Mouse (Mus musculus) MEL (cell line): ENCODE results near the gene Pip5k1a. TPM values are rescaled to one million over a fixed set of nuclear protein-coding genes. Genes with fewer than 3 reads are reported as not detected.
A peak's percentile ranks its signal among the peaks of the same experiment; 100 is the strongest.

ENCODE experiments used
- DNase-seq: peaks from one replicate; pipeline ENCODE4 v3.0.0; 2011; ENCODE audit warnings: low read depth, low spot score
- H3K27ac ChIP-seq: 2 replicates; pipeline ENCODE4 v1.5.1; 2012; ENCODE audit warnings: low read depth, mild to moderate bottlenecking, control low read depth, low read length, moderate library complexity; ENCODE audit not compliant: control insufficient read depth
- H3K27me3 ChIP-seq, 2 experiments: fragments of 150-350 bp in 1 of 2; sonication (generic) in 1 of 2; 2 replicates each; pipeline ENCODE4 v1.6.1; 2012; ENCODE audit warnings: low read length in 2 of 2, mild to moderate bottlenecking in 2 of 2, improper control_type of control experiment in 1 of 2, moderate library complexity in 1 of 2; ENCODE audit not compliant: insufficient read depth in 2 of 2, control insufficient read depth in 1 of 2
- H3K36me3 ChIP-seq, 2 experiments: 2 replicates each; pipeline ENCODE4 v1.6.1; 2012 to 2014; ENCODE audit warnings: low read length in 2 of 2, improper control_type of control experiment in 1 of 2, inconsistent platforms in 1 of 2, mild to moderate bottlenecking in 1 of 2; ENCODE audit not compliant: insufficient read depth in 2 of 2, control insufficient read depth in 1 of 2
- H3K4me1 ChIP-seq, 2 experiments: fragments of 150-350 bp in 1 of 2; sonication (generic) in 1 of 2; 2 replicates each; pipeline ENCODE4 v1.6.1; 2012; ENCODE audit warnings: low read length in 2 of 2, improper control_type of control experiment in 1 of 2, mild to moderate bottlenecking in 1 of 2; ENCODE audit not compliant: insufficient read depth in 2 of 2, control insufficient read depth in 1 of 2
- H3K4me3 ChIP-seq, 2 experiments: fragments of 150-350 bp in 1 of 2; sonication (generic) in 1 of 2; 2 replicates each; pipeline ENCODE4 v1.5.1; 2012; ENCODE audit warnings: low read depth in 2 of 2, low read length in 2 of 2, mild to moderate bottlenecking in 2 of 2, moderate library complexity in 2 of 2, control low read depth in 1 of 2, improper control_type of control experiment in 1 of 2; ENCODE audit not compliant: control insufficient read depth in 1 of 2, insufficient read depth in 1 of 2
- H3K79me2 ChIP-seq: 2 replicates; pipeline ENCODE4 v1.6.1; 2012; ENCODE audit warnings: mild to moderate bottlenecking, low read length, moderate library complexity; ENCODE audit not compliant: control insufficient read depth, poor library complexity, insufficient read depth
- H3K9ac ChIP-seq: 2 replicates; pipeline ENCODE4 v1.6.1; 2012; ENCODE audit warnings: low read depth, mild to moderate bottlenecking, control low read depth, low read length, moderate library complexity; ENCODE audit not compliant: control insufficient read depth, poor library complexity, severe bottlenecking
- H3K9me3 ChIP-seq: fragments of 150-350 bp; sonication (generic); replicated peaks from 2 replicates; pipeline ENCODE4 v1.6.1; 2012; ENCODE audit warnings: mild to moderate bottlenecking, low read length, improper control_type of control experiment, moderate library complexity; ENCODE audit not compliant: insufficient read depth
- CTCF ChIP-seq, 3 experiments: IDR thresholded peaks in 2 of 3; conservative IDR thresholded peaks in 1 of 3; 2 replicates each; pipeline ENCODE4 v1.5.1; 2011 to 2012; ENCODE audit warnings: low read length in 3 of 3, low read depth in 2 of 3, mild to moderate bottlenecking in 2 of 3, improper control_type of control experiment in 1 of 3, inconsistent platforms in 1 of 3, mixed read lengths in 1 of 3, moderate library complexity in 1 of 3; ENCODE audit not compliant: control insufficient read depth in 1 of 3, insufficient read depth in 1 of 3, poor library complexity in 1 of 3, severe bottlenecking in 1 of 3
- E2F4 ChIP-seq: IDR thresholded peaks from 2 replicates; pipeline ENCODE4 v1.6.1; 2011; ENCODE audit warnings: low read depth, low read length, improper control_type of control experiment, borderline replicate concordance
- EP300 ChIP-seq, 2 experiments: IDR thresholded peaks; 2 replicates each; pipeline ENCODE4 v1.6.1; 2011; ENCODE audit warnings: improper control_type of control experiment in 2 of 2, low read length in 2 of 2, low read depth in 1 of 2, mild to moderate bottlenecking in 1 of 2
- GABPA ChIP-seq: IDR thresholded peaks from 2 replicates; pipeline ENCODE4 v1.6.1; 2012; ENCODE audit warnings: low read depth, mild to moderate bottlenecking, inconsistent platforms, low read length, improper control_type of control experiment, moderate library complexity
- JUND ChIP-seq: IDR thresholded peaks from 2 replicates; pipeline ENCODE4 v1.6.1; 2011; ENCODE audit warnings: low read depth, mild to moderate bottlenecking, improper control_type of control experiment, low read length
- MAFK ChIP-seq: IDR thresholded peaks from 2 replicates; pipeline ENCODE4 v1.6.1; 2011; ENCODE audit warnings: low read depth, mild to moderate bottlenecking, low read length, improper control_type of control experiment, borderline replicate concordance
- MAZ ChIP-seq: IDR thresholded peaks from 2 replicates; pipeline ENCODE4 v1.6.1; 2012; ENCODE audit warnings: low read depth, mild to moderate bottlenecking, inconsistent platforms, low read length, improper control_type of control experiment
- MEF2A ChIP-seq: IDR thresholded peaks from 2 replicates; pipeline ENCODE4 v1.6.1; 2014; ENCODE audit warnings: low read depth, mild to moderate bottlenecking, inconsistent platforms, low read length, improper control_type of control experiment; ENCODE audit not compliant: poor library complexity, insufficient replicate concordance, severe bottlenecking; ENCODE audit errors: extremely low read depth
- MXI1 ChIP-seq: IDR thresholded peaks from 2 replicates; pipeline ENCODE4 v1.6.1; 2011; ENCODE audit warnings: mild to moderate bottlenecking, low read depth, low read length, improper control_type of control experiment
- POLR2AphosphoS5 ChIP-seq: IDR thresholded peaks from 2 replicates; pipeline ENCODE4 v1.6.1; 2012; ENCODE audit warnings: low read depth, borderline replicate concordance, mild to moderate bottlenecking, inconsistent platforms, low read length, moderate library complexity, mixed read lengths
- RCOR1 ChIP-seq: IDR thresholded peaks from 2 replicates; pipeline ENCODE4 v1.6.1; 2012; ENCODE audit warnings: low read depth, mild to moderate bottlenecking, inconsistent platforms, low read length, improper control_type of control experiment
- TCF12 ChIP-seq: IDR thresholded peaks from 2 replicates; pipeline ENCODE4 v1.6.1; 2014; ENCODE audit warnings: low read depth, mild to moderate bottlenecking, inconsistent platforms, low read length, improper control_type of control experiment, moderate library complexity
- USF1 ChIP-seq: IDR thresholded peaks from 2 replicates; pipeline ENCODE4 v1.6.1; 2014; ENCODE audit warnings: low read depth, mild to moderate bottlenecking, inconsistent platforms, low read length, improper control_type of control experiment, moderate library complexity
- USF2 ChIP-seq, 2 experiments: IDR thresholded peaks; 2 replicates each; pipeline ENCODE4 v1.6.1; 2011 to 2012; ENCODE audit warnings: improper control_type of control experiment in 2 of 2, low read length in 2 of 2, borderline replicate concordance in 1 of 2, inconsistent platforms in 1 of 2, low read depth in 1 of 2, mild to moderate bottlenecking in 1 of 2; ENCODE audit not compliant: insufficient read depth in 1 of 2
- ZNF384 ChIP-seq: IDR thresholded peaks from 2 replicates; pipeline ENCODE4 v1.6.1; 2012; ENCODE audit warnings: low read depth, mild to moderate bottlenecking, inconsistent platforms, low read length, improper control_type of control experiment
- polyA plus RNA-seq, 2 experiments: library from polyadenylated mRNA; stranded (reverse) in 1 of 2; unstranded in 1 of 2; fragments of >175 nt in 1 of 2; fragments of >200 nt in 1 of 2; gene quantifications; 2 replicates each; pipeline versions ENCODE4 v1.2.1 to v1.2.4; 2012; ENCODE audit warnings: low replicate concordance in 2 of 2, low read depth in 1 of 2; ENCODE audit not compliant: insufficient read length in 2 of 2, insufficient read depth in 1 of 2, missing spikeins in 1 of 2
- total RNA-seq: library from RNA; depleted of rRNA; stranded (reverse); fragments of 300-350 nt; gene quantifications from 2 replicates; pipeline ENCODE4 v1.2.3, GENCODE M21; 2012

Gene Pip5k1a
- total and polyA plus RNA-seq, 3 experiments, result 47.7 to 322 (median 103) TPM

DNA sequence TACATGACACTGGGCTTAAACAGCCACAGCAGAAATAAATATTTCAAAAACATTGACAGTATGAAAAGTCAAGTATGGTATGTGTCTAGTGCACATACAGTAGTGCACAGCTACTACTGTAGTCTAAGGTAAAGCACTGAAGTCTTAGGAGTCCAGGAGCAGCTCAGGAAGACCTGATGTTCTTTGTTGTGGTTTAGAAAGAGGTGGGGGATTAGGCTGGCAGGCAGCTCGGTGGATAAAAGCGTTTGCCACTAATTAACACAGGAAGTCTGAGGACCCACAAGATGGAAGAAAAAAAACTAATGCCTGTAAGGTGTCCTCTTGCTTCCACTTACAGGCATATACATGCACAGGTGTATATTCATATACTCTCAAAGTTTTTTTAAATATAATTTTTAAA, 5.9 kb downstream of the Pip5k1a start:
- DNase-seq, result no peak
- peaks cover 60% of the 10 kb centered on the region for H3K79me2 ChIP-seq
- H3K36me3 ChIP-seq, result peaks cover 39 to 44% of the 10 kb centered on the region in 2 experiments
- H3K27me3 ChIP-seq, result no peaks in the 10 kb centered on the region
- TF ChIP-seq E2F4 (no peak), MEF2A (no peak), RCOR1 (no peak), JUND (no peak), MAZ (no peak), TCF12 (no peak), USF1 (no peak), USF2 (IDR thresholded peaks at IDR 0.05; ENCODE audit: borderline replicate concordance in 1 of 2, insufficient read depth in 1 of 2, low read depth in 1 of 2, low read length in 2 of 2) (no peak), MAFK (no peak), CTCF (IDR thresholded peaks at IDR 0.05 in 2 of 3, conservative IDR thresholded peaks at IDR 0.05 in 1 of 3; ENCODE audit: control insufficient read depth in 1 of 3, insufficient read depth in 1 of 3, low read depth in 2 of 3, low read length in 3 of 3, poor library complexity in 1 of 3, severe bottlenecking in 1 of 3) (no peak), POLR2AphosphoS5 (no peak), GABPA (no peak)
- peaks cover 14% of the 10 kb centered on the region in 2 experiments for H3K4me1 ChIP-seq
- H3K4me3 ChIP-seq, result no peak overlapping the region
- no peaks in the 10 kb centered on the region for H3K9me3 ChIP-seq
- no peak overlapping the region for H3K27ac ChIP-seq
- H3K9ac ChIP-seq, result no peak overlapping the region

DNA sequence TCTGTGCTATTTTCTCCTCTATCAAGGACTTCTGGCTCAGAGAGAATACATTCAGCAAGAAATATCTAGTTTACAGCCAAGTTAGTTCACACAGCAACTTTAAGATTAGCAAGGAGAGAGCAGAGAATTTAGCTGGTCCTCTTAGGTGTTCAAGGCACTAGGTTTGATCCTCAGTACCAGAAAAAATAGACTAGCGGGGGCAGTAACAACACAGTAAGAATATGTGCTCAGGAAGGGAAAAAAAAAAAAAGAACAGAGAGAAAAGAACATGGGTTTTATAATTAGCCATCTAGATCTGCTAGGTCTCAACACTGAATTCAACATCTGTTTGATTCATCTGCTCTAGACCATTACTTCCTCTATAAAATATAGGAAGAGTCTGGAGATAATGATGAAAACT, 18.7 kb downstream of the Pip5k1a start:
- Histone ChIP-seq H3K27me3 (no peaks in the 10 kb centered on the region), H3K36me3 (peaks cover 10 to 18% of the 10 kb centered on the region in 2 experiments), H3K9me3 (no peaks in the 10 kb centered on the region), H3K9ac (no peak overlapping the region), H3K4me1 (peaks cover 0 to 9% of the 10 kb centered on the region in 2 experiments; a peak in 2 of 4 replicates), H3K27ac (no peak overlapping the region), H3K4me3 (no peak overlapping the region), H3K79me2 (peaks cover 10% of the 10 kb centered on the region; the same call in 1 of the 2 replicates)
- no peak for DNase-seq
- TF ChIP-seq ZNF384 (peak; percentile 49; the same call in 1 of the 2 replicates), EP300 (IDR thresholded peaks at IDR 0.05; ENCODE audit: low read depth in 1 of 2, low read length in 2 of 2) (0 out of 4 replicates have a peak, but pooled peaks of 1 of the 2 experiments have one; percentile 38), MXI1 (no peak)
